Mouse (Mus musculus) lung, postnatal 0 days (tissue): ENCODE measurements around the gene Ssh2. TPM values are rescaled to one million over a fixed set of nuclear protein-coding genes. Genes with fewer than 3 reads are reported as not detected.

Experiments used
- ATAC-seq: fragments of 200-750 bp; cut with Nextera tagmentation; 2 replicates; pipeline ENCODE4 v1.8.0; 2017; ENCODE audit warnings: moderate library complexity
- DNase-seq: peaks from one replicate; pipeline ENCODE4 v3.0.0-alpha.2; 2016; ENCODE audit warnings: low spot score
- H3K27ac ChIP-seq: fragments of 300-500 bp; sonication (generic); 2 replicates; pipeline ENCODE4 v1.5.1; 2014; ENCODE audit warnings: antibody characterized with exemption, mild to moderate bottlenecking, low read length, mixed read lengths
- H3K27me3 ChIP-seq: fragments of 300-500 bp; sonication (generic); replicated peaks from 2 replicates; pipeline ENCODE4 v1.6.1; 2014; ENCODE audit warnings: low read length, mixed read lengths; ENCODE audit not compliant: insufficient read depth
- H3K36me3 ChIP-seq: fragments of 300-500 bp; sonication (generic); 2 replicates; pipeline ENCODE4 v1.6.1; 2014; ENCODE audit warnings: low read length, mixed read lengths; ENCODE audit not compliant: insufficient read depth
- H3K4me1 ChIP-seq: fragments of 300-500 bp; sonication (generic); 2 replicates; pipeline ENCODE4 v1.6.1; 2014; ENCODE audit warnings: antibody characterized with exemption, low read depth, low read length, mixed read lengths; ENCODE audit not compliant: insufficient read depth
- H3K4me2 ChIP-seq: fragments of 300-500 bp; sonication (generic); replicated peaks from 2 replicates; pipeline ENCODE4 v1.6.1; 2014; ENCODE audit warnings: low read depth, mild to moderate bottlenecking, low read length, moderate library complexity, mixed read lengths
- H3K4me3 ChIP-seq: fragments of 300-500 bp; sonication (generic); 2 replicates; pipeline ENCODE4 v1.5.1; 2014; ENCODE audit warnings: low read depth, low read length
- H3K9ac ChIP-seq: fragments of 300-500 bp; sonication (generic); replicated peaks from 2 replicates; pipeline ENCODE4 v1.6.1; 2014; ENCODE audit warnings: low read depth, mild to moderate bottlenecking
- H3K9me3 ChIP-seq: fragments of 300-500 bp; sonication (generic); 2 replicates; pipeline ENCODE4 v1.6.1; 2016; ENCODE audit warnings: low read length, mixed read lengths
- CTCF ChIP-seq: IDR thresholded peaks from 2 replicates; pipeline ENCODE4 v1.5.1; 2016; ENCODE audit warnings: antibody characterized with exemption, mild to moderate bottlenecking
- EP300 ChIP-seq: IDR thresholded peaks from 2 replicates; pipeline ENCODE4 v1.6.1; 2016; ENCODE audit warnings: antibody characterized with exemption, mild to moderate bottlenecking, control low read depth
- WGBS: fragments of 180-500 bp; shearing (Covaris S2); extraction: QIAGEN DNeasy Blood & Tissue Kit; methylation state at CpG from one replicate; pipeline ENCODE4 v1.1.7; 2014; 5-methylcytosine and 5-hydroxymethylcytosine counted together
- polyA plus RNA-seq: library from polyadenylated mRNA; unstranded; fragments of >200 nt; fragmentation: Nextera tagmentation; extraction: Ambion mirVana; gene quantifications from 2 replicates; pipeline ENCODE4 v1.2.1, GENCODE M21; 2015

The Ssh2 gene
- polyA plus RNA-seq, 1 experiment from 2014 or later, result 13.2 TPM

GRCm38 (mm10) chr11:77491123-77491501 lies 275.0 kb downstream of the Ssh2 start:
- ATAC-seq, result peak; percentile 71
- H3K27ac ChIP-seq, result peak overlapping the region; percentile 91
- DNase-seq, result peak; percentile 95
- TF ChIP-seq EP300 (no peak), CTCF (peak; percentile 99)
- H3K4me2 ChIP-seq, result peak overlapping the region; percentile 85
- H3K9me3 ChIP-seq, result no peaks in the 10 kb centered on the region
- peaks cover 36% of the 10 kb centered on the region for H3K4me1 ChIP-seq
- peak overlapping the region; percentile 31 for H3K4me3 ChIP-seq
- under 1% methylated on average over 13 of the region's 13 CpGs for WGBS
- H3K9ac ChIP-seq, result no peak overlapping the region
- H3K36me3 ChIP-seq, result no peaks in the 10 kb centered on the region
- no peaks in the 10 kb centered on the region for H3K27me3 ChIP-seq

GRCm38 (mm10) chr11:77491502-77492291 lies 275.6 kb downstream of the Ssh2 start:
- Histone ChIP-seq H3K36me3 (no peaks in the 10 kb centered on the region), H3K9ac (no peak overlapping the region), H3K4me1 (peaks cover 36% of the 10 kb centered on the region), H3K27me3 (no peaks in the 10 kb centered on the region), H3K4me2 (peak overlapping the region; percentile 85), H3K9me3 (no peaks in the 10 kb centered on the region), H3K27ac (peak overlapping the region; percentile 91), H3K4me3 (peak overlapping the region; percentile 51)
- TF ChIP-seq CTCF (no peak), EP300 (peak; percentile 13; the same call in 1 of the 2 replicates)
- 2% methylated on average over 23 of the region's 23 CpGs for WGBS
- DNase-seq (peak; percentile 87), ATAC-seq (peak; percentile 68)

- DNase-seq, result no peak
- Histone ChIP-seq H3K4me2 (peak overlapping the region; percentile 85), H3K9ac (peak overlapping the region; percentile 74; the same call in 1 of the 2 replicates), H3K4me3 (peak overlapping the region; percentile 51), H3K27ac (peak overlapping the region; percentile 91), H3K27me3 (no peaks in the 10 kb centered on the region), H3K4me1 (peaks cover 42% of the 10 kb centered on the region), H3K9me3 (no peaks in the 10 kb centered on the region), H3K36me3 (no peaks in the 10 kb centered on the region)
- ATAC-seq, result no peak
- no peak for TF ChIP-seq EP300
- no peak for TF ChIP-seq CTCF
- 1% methylated on average over 15 of the region's 18 CpGs for WGBS
Observed at GRCm38 (mm10) chr11:77492311-77492871, 276.3 kb downstream of the Ssh2 start.

- ATAC-seq (peak; percentile 69), DNase-seq (peak; percentile 97)
- H3K27ac ChIP-seq, result peak overlapping the region; percentile 91
- no peaks in the 10 kb centered on the region for H3K9me3 ChIP-seq
- H3K9ac ChIP-seq, result peak overlapping the region; percentile 74
- H3K27me3 ChIP-seq, result no peaks in the 10 kb centered on the region
- TF ChIP-seq EP300 (no peak), CTCF (peak; percentile 41)
- 0% methylated on average over 20 of the region's 32 CpGs for WGBS
- H3K4me2 ChIP-seq, result peak overlapping the region; percentile 85
- no peaks in the 10 kb centered on the region for H3K36me3 ChIP-seq
- peak overlapping the region; percentile 51 for H3K4me3 ChIP-seq
- H3K4me1 ChIP-seq, result peaks cover 42% of the 10 kb centered on the region
Observed at GRCm38 (mm10) chr11:77492911-77493332, 276.8 kb downstream of the Ssh2 start.

GRCm38 (mm10) chr11:77493512-77494343 lies 277.6 kb downstream of the Ssh2 start, which contains the start of gene Git1:
Gene Git1 (plus strand): TSS chr11:77493562.
- H3K4me2 ChIP-seq, result peak within 1 kb of the TSS; percentile 85
- no peaks in the 10 kb centered on the region for H3K36me3 ChIP-seq
- H3K27me3 ChIP-seq, result no peaks in the 10 kb centered on the region
- TF ChIP-seq CTCF, result 0 out of 2 replicates have a peak, but pooled peaks have one; percentile 22
- TF ChIP-seq EP300, result no peak
- WGBS, result 2% methylated on average over 40 of the region's 74 CpGs
- H3K9ac ChIP-seq, result peak within 1 kb of the TSS; percentile 74
- peak; percentile 48 for DNase-seq
- peak within 1 kb of the TSS; percentile 84 for H3K4me3 ChIP-seq
- H3K27ac ChIP-seq, result peak within 1 kb of the TSS; percentile 91
- no peaks in the 10 kb centered on the region for H3K9me3 ChIP-seq
- H3K4me1 ChIP-seq, result peaks cover 44% of the 10 kb centered on the region
- 0 out of 2 replicates have a peak, but pooled peaks have one; percentile 0 for ATAC-seq

- DNase-seq, result no peak
- peak overlapping the region; percentile 85 for H3K4me2 ChIP-seq
Observed at GRCm38 (mm10) chr11:77494344-77494676, 278.2 kb downstream of the Ssh2 start.

More at GRCm38 (mm10) chr11:77494344-77494676, 278.2 kb downstream of the Ssh2 start:
- Histone ChIP-seq H3K36me3 (0 out of 2 replicates have a peak, but pooled peaks cover 1% of the 10 kb centered on the region), H3K9me3 (no peaks in the 10 kb centered on the region), H3K27ac (peak overlapping the region; percentile 91), H3K4me1 (peaks cover 40% of the 10 kb centered on the region), H3K27me3 (no peaks in the 10 kb centered on the region), H3K4me3 (peak overlapping the region; percentile 84), H3K9ac (peak overlapping the region; percentile 74)
- 17% methylated on average over 4 of the region's 4 CpGs for WGBS
- TF ChIP-seq CTCF, result no peak
- TF ChIP-seq EP300, result no peak
- no peak for ATAC-seq
